Mouse (Mus musculus) E14TG2a.4 (cell line): ENCODE results near the gene Gm5936.
"Not testable (repeated sequence)": the region's sequence is repeated elsewhere in the genome, so short reads cannot be mapped to it uniquely, and the experiment has no call there.

Source experiments
- CTCF ChIP-seq: conservative IDR thresholded peaks from 2 replicates; pipeline ENCODE4 v1.5.1; 2014; ENCODE audit warnings: low read length
- NANOG ChIP-seq: IDR thresholded peaks from 2 replicates; pipeline ENCODE4 v1.6.1; 2014; ENCODE audit warnings: borderline replicate concordance, low read length, mixed read lengths

DNA sequence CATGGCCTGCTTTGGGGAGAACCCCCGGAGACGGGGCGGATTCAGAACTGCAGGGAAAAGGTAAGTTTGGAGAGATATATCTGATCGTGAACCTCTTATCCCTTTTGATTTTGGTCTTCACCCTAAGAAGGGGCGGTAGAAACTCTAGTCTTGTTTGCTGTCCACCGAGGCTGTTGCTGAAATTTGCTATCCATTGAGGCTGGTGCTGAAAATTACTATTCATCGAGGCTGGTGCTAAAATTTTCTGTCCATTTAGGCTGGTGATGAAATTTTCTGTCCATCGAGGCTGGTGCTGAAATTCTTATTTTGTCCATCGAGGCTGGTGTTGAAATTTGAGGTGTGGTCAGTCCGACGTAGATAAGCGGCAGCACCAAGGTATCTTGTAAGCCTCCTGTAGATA, 19.1 kb downstream of the Gm5936 start:
- not testable (repeated sequence) for TF ChIP-seq CTCF, NANOG
